Mouse (Mus musculus) urinary bladder, adult 18-20 months (tissue): ENCODE data around the gene Mamstr.

Experiments
- DNase-seq, 2 experiments: peaks; one replicate each; pipeline ENCODE4 v3.0.0; 2022; ENCODE audit warnings: low spot score in 2 of 2, mixed read lengths in 2 of 2

The Mamstr gene

DNA sequence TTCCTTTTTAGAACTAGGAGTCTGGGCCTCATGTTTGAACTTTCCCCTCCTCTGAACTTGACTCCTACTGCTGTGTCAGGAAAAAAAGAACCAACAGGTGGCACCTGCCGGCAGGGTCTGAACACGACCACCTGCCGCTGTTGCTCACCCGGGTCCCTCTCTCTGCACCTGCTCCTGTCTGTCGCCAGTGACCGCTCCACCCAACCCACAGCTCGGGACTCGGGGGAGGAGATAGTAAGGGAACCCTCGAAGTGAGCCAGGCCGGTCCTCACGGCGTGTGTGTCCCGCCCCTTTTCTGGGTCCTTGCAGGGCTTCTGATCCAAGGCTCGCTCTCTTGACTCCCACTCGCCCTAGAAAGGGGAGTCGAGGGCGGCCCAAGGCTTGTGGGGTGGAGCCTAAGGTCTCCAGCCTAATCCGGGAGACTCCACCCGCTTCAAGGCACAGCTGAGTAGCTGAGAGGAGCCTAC is at the start of gene Mamstr:
Gene Mamstr, plus strand, starts transcription at position 417 of the 467 bp plus-strand sequence.
- DNase-seq: no peak

- no peak for DNase-seq
Measured at GRCm38 (mm10) chr7:45590874-45591273, 48.9 kb upstream of the Mamstr start.

GRCm38 (mm10) chr7:45591880-45592279 is 47.9 kb upstream of the Mamstr start:
- no peak for DNase-seq

GRCm38 (mm10) chr7:45593118-45593815 is 46.5 kb upstream of the Mamstr start:
- peak in 1 of 2 experiments; percentile 59 for DNase-seq

DNA sequence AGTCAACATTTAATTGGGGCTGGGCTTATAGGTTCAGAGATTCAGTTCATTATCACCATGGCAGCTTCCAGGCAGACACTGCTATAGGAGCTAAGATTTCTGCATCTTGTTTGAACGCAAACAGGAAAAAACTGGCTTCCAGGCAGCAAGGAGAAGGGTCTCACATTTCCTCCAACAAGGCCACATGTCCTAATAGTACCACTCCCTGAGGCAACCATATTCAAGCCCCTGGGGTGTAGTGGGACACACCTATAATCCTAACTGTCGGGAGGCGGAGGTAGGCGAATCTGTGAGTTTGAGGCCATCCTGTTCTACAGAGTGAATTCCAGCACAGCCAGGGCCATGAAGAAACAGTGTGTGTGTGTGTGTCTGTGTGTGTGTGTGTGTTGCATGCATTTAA is 44.6 kb upstream of the Mamstr start:
- no peak for DNase-seq

GRCm38 (mm10) chr7:45596107-45596506 is 43.7 kb upstream of the Mamstr start:
- DNase-seq: no peak

GRCm38 (mm10) chr7:45597013-45597412 is 42.8 kb upstream of the Mamstr start:
- no peak for DNase-seq

GRCm38 (mm10) chr7:45597527-45597926 is 42.2 kb upstream of the Mamstr start:
- DNase-seq: no peak

DNA sequence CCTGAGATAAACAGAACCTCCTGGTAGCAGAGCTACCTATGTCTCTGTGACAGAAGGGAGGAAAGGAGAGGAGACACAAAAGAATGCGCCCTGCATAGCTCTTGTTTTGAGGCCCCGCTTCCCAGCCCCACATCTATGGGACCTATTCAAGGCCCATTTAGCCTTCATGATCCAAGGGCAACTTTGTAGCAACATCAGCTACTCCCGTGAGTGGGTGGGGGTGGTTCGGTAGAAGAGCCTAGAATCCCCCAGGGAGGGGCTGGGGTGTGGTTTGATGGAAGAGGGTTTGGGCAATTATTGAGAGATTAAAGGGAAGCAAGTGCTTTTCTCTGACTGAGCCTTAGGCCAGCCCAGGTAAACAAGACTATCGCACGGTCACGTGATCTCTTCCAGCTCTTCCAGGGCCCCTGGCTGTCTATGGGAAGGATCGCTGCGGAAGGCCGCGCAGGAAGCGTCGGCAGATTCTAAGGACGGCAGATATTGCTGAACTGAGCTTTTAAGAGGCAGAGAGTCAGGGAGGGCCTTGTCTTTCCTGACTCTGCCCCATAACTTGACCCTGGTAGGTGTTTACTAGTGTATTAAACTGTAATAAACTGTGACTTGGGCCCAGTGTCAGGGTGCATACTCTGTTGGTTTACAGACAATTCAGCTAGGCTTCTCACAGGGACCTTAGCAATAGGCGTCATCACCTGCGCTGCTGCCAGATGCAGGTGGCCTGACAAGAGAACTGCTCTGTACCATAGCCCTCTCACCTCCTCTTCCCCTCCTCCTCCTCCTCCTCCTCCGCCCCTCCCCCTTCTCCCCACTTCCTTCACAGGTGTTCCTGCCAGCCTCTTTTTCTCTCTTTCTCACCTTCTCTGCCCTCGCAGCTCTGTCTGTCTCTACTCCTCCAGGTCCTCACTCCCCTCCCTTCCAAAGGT is 40.6 kb upstream of the Mamstr start:
- no peak for DNase-seq

DNA sequence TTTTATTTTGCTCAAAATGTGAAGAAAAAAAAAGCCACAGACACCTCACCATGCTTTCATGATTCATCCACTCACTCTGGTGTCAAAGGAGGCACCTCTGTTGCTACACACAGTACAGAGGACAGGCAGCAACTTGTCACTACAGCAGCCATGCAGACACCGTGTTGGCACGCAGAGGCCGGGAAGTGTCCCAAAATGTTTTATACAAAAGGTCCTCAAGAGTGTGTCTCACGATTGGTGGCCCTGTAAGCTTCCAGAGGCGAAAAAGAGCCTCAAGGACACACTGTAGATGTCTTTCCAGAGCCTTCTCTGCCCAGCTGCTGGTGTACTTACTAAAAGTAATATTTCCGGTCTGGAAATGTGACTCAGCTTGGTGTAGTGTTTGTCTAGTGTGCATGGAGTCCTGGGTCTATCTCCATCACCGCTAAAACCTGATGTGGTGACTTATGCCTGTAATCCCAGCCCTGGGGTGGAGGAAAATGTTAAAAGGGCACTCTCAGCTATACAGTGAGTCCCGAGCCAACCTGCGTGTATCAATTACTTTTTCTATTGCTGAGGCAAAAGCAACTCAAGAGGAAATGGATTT is 34.0 kb upstream of the Mamstr start:
- DNase-seq: no peak

DNA sequence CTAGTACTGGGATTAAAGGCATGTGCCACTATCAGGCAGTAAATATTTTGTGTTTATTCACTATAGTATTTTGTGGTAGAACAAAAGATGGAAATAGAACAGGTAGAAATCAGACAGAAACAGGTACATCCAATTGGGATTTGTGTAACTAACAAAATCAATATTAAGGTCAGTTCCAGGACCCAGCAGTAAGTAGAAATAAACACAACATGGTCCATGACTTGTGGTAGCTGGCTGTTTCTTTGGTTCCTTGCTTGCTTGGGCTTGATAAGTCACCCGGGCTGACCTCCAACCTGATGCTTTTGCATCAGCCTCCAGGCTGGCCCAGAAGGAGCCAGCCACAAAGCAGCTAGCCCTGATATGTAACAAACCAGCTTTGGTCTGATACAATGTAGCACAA is 30.3 kb upstream of the Mamstr start:
- DNase-seq: no peak

DNA sequence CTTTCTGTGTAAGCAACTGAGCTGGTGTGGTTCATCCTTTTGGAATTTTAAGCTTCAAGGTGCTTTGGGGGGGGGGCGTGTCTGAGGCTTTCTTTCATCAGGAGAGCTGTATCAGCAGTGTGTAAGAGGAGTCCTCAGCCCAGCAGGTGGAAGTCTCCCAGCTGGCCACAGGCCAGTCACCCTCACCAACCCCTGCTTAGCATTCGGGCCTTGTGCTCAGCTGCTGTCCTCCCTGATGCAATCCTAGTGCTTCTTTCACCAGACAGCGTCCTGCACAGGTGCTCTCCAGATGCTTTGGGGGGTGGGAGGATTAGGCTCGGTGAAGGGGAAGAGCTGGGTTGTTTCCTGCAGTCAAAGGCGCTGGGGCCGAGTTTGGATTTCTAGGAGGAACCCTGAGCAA is 23.5 kb upstream of the Mamstr start:
- DNase-seq: no peak

DNA sequence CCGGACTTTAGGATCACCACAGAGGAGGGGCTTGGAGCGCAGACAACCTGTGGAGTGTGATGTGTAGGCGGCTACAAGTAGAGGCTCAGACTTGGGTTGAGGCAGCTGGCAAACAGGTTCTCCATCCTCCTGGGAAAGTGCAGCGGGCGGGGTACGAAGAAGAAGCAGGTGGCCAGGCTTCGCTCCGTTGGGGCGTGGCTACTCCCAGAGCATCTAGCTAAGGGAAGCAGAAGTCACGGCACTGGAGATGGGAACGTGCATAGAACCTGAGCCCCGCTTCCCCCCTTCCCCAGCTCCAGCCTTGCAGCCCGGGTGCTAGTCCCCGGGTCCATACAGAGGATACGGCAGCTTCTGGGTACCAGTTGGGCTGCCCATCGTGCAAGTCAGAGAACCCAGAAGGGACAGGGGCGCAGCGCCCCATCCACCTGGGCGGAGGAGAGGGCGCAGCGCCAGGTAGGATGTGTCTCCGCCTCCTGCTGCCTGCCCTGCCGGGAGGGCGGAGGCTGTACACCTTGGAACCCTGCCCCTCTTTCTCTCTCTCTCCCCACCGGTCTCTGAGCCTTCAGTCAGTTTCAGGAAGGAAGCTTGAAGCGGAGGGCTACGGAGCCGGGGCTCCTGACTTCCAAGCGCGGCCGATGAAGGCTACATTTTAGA is 22.6 kb upstream of the Mamstr start, which contains the start of gene Fut1:
Gene Fut1, plus strand, starts transcription at position 248 of the 654 bp plus-strand sequence.
- DNase-seq: no peak

GRCm38 (mm10) chr7:45618316-45618715 is 21.5 kb upstream of the Mamstr start:
- DNase-seq: no peak

DNA sequence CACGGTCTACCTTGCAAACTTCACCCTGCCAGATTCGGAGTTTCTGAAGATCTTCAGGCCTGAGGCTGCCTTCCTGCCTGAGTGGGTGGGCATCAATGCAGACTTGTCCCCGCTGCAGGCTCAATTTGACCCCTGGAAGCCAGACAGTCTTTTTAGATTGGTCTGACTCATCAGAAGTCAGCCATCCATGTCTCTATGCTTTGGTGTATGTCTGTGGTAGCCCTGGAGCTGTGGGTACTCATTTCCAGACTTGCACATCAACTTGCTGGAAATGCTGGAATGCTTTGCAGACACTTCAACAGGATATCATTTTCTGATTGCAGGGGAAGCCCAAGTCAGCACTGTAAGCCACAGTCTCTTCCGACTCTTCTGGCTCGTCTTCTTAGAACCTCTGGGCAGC is 20.2 kb upstream of the Mamstr start:
- DNase-seq: no peak

- DNase-seq: no peak
Measured at GRCm38 (mm10) chr7:45621443-45621842, 18.3 kb upstream of the Mamstr start, which contains the start of gene Izumo1. Gene Izumo1, plus strand, starts transcription at chr7:45621811.

- no peak for DNase-seq
Measured at GRCm38 (mm10) chr7:45623507-45623906, 16.3 kb upstream of the Mamstr start.

- DNase-seq: no peak
Measured at GRCm38 (mm10) chr7:45624718-45625117, 15.1 kb upstream of the Mamstr start.

GRCm38 (mm10) chr7:45625481-45625880 is 14.3 kb upstream of the Mamstr start:
- no peak for DNase-seq

- no peak for DNase-seq
Measured at GRCm38 (mm10) chr7:45626571-45627076, 13.2 kb upstream of the Mamstr start.

- DNase-seq: no peak
Measured at GRCm38 (mm10) chr7:45627261-45627660, 12.5 kb upstream of the Mamstr start, which contains the start of gene Rasip1. Gene Rasip1, plus strand, starts transcription at chr7:45627488.
